Mouse (Mus musculus): ENCODE data around the gene Olfr557.

- TF ChIP-seq POLR2A (IDR thresholded peaks at IDR 0.05; ENCODE audit: borderline replicate concordance, extremely low read depth, insufficient read depth, insufficient read length, poor library complexity, severe bottlenecking) (no peak), CTCF (IDR thresholded peaks at IDR 0.05; ENCODE audit: borderline replicate concordance, extremely low read depth, insufficient read depth, insufficient read length) (no peak)
These were observed 31.7 kb downstream of the Olfr557 start, which contains the start of gene Olfr559 for GRCm38 (mm10) chr7:102727391-102727790.

Data from brain, embryonic 14.5 days (tissue).